Mouse (Mus musculus): Measurements from ENCODE around the gene Rora. TPM values are rescaled to one million over a fixed set of nuclear protein-coding genes. Genes with fewer than 3 reads are reported as not detected.
A peak's percentile ranks its signal among the peaks of the same experiment; 100 is the strongest.

The Rora gene
- polyA plus RNA-seq, 1 experiment from 2014 or later = 7.6 TPM

DNA sequence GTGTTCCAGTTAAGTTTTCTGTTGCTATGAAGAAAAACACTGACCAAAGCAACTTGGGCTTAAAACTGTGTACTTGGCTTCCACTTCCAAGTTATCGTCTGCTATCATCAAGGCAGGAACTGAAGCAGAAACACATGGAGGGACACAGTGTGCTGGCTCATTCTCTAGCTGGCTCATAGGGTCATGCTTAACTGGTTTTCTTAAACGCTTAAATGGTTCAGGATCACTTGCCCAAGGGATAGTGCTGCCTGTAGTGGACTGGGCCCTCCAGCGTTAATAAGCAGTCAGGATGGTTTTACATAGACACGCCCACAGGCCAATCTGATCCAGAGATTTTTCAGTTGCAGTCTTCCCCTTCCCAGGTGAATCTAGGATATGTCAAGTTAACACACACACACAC, 220.3 kb downstream of the Rora start:
- no peaks in the 10 kb centered on the region for H3K4me1 ChIP-seq
- no peak overlapping the region for H3K9ac ChIP-seq
- no peak overlapping the region for H3K4me3 ChIP-seq (replicated peaks)
- no peaks in the 10 kb centered on the region for H3K36me3 ChIP-seq
- no peak overlapping the region for H3K27ac ChIP-seq
- no peaks in the 10 kb centered on the region for H3K9me3 ChIP-seq
- no peak overlapping the region for H3K4me2 ChIP-seq
- H3K27me3 ChIP-seq (replicated peaks) = no peaks in the 10 kb centered on the region
- 84% methylated on average over 4 of the region's 4 CpGs for WGBS
- ATAC-seq (ENCODE audit: insufficient read depth, low FRiP score, low read depth) = no peak

DNA sequence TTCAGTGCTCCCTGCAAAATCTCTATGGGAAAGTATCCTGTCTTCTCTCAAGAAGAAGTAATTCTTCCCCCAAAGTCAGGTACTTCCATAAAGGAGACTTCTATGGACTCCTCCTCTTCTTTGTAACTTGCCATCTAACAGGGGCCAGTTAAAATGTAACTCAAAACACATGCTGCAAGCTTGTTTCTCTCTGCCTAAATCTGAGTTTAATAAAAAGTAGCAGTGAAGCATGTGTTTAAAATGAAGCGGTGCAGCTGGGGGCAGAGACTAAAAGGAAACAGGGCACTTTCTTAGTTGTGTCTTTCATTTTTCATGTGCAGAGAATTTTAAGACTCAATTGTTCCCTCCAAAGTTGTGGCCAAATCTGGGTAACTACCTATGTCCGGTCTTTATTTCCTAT, 221.0 kb downstream of the Rora start:
- WGBS = 74% methylated on average over 2 of the region's 2 CpGs
- H3K27ac ChIP-seq = no peak overlapping the region
- H3K36me3 ChIP-seq = no peaks in the 10 kb centered on the region
- no peak overlapping the region for H3K4me2 ChIP-seq
- no peak overlapping the region for H3K9ac ChIP-seq
- no peak for ATAC-seq (ENCODE audit: insufficient read depth, low FRiP score, low read depth)
- H3K4me3 ChIP-seq (replicated peaks) = no peak overlapping the region
- no peaks in the 10 kb centered on the region for H3K9me3 ChIP-seq
- no peaks in the 10 kb centered on the region for H3K27me3 ChIP-seq (replicated peaks)
- H3K4me1 ChIP-seq = no peaks in the 10 kb centered on the region

DNA sequence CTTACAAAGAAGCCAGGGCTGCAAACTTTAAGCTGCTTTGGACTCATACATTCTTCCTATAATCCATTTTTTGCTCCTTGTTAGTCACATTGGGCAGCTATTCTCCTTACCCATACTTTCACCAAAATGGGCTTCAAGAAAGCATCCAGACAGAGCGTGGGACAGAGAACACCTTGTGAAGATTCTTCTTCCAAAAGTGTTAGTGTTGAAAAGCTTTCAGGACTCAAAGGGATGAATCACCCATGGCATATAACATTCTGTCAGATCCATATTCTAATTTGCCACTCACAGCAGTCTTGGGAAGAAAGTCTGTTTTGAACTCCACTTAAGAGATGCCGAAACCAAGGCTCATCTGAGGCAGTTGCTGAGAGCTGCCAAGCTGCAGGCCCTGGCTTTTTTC, 222.2 kb downstream of the Rora start:
- Histone ChIP-seq H3K27me3 (replicated peaks) (no peaks in the 10 kb centered on the region), H3K4me3 (replicated peaks) (no peak overlapping the region), H3K9ac (no peak overlapping the region), H3K27ac (no peak overlapping the region), H3K36me3 (no peaks in the 10 kb centered on the region), H3K9me3 (no peaks in the 10 kb centered on the region), H3K4me1 (no peaks in the 10 kb centered on the region), H3K4me2 (no peak overlapping the region)
- no peak for ATAC-seq (ENCODE audit: insufficient read depth, low FRiP score, low read depth)
- 87% methylated on average over 2 of the region's 2 CpGs for WGBS

DNA sequence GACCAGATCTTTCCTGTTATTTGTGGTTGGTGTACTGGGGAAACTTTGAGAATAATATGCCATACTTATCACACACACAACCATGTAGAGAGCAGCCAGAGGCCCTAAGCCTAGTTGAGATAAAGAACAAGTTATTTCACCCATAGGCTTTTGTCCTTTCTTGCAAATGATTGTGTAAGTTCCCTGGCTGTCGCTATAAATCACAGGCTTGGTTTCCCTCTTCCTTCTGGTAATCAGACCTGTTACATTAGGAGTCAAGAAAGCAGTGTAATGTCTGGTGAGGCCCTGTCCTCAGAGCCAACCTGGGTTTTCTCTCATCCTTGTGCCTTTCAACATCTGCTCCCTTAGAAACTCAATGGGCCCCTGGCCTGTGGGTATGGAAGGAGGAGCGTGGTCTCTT, 222.7 kb downstream of the Rora start:
- Histone ChIP-seq H3K27ac (no peak overlapping the region), H3K27me3 (replicated peaks) (no peaks in the 10 kb centered on the region), H3K9ac (no peak overlapping the region), H3K4me1 (no peaks in the 10 kb centered on the region), H3K36me3 (no peaks in the 10 kb centered on the region), H3K9me3 (no peaks in the 10 kb centered on the region), H3K4me2 (no peak overlapping the region), H3K4me3 (replicated peaks) (no peak overlapping the region)
- WGBS = 71% methylated on average over 2 of the region's 2 CpGs
- no peak for ATAC-seq (ENCODE audit: insufficient read depth, low FRiP score, low read depth)

DNA sequence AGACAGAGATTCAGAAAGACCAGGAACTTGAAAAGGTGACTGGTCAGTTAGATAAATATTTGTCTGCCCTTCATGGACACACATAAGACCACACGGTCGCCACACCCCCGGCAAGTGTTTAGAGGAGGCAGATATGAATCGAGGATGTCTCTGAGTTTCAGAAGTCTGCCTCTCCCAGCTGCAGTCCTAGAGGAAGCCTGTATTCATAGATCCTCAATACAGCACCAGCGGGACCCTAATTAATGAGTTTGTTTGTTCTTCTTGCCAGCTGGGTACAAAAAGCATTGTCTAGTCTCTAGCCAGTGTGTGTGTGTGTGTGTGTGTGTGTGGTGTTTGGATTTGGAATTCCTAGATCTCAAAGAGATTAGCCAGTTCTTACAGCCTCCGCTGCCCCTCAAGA, 228.3 kb downstream of the Rora start:
- Histone ChIP-seq H3K4me3 (replicated peaks) (no peak overlapping the region), H3K36me3 (no peaks in the 10 kb centered on the region), H3K9me3 (no peaks in the 10 kb centered on the region), H3K27ac (no peak overlapping the region), H3K4me1 (0 out of 2 replicates have a peak, but pooled peaks cover 6% of the 10 kb centered on the region), H3K9ac (no peak overlapping the region), H3K27me3 (replicated peaks) (no peaks in the 10 kb centered on the region), H3K4me2 (no peak overlapping the region)
- WGBS = 38% methylated on average over 6 of the region's 6 CpGs
- ATAC-seq (ENCODE audit: insufficient read depth, low FRiP score, low read depth) = no peak

DNA sequence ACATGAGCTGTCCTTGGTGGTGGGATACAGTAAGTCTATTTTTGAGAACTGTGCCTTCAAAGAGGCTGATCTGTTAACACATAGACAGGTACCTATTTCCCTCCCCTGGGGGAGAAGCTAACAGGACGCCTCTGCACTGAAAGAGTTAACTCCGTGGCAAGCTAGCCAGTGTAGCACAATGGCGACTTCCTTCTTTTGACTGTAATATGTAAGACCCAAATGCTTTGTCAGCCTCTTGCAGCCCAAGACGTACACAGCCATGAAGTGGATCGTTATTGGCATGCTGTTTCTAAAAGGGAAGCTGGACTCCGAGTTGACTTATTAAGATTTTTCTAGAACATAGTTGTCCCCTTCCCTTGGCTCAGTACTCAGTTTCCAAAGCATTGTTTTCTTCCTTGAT, 229.4 kb downstream of the Rora start:
- H3K4me1 ChIP-seq = 0 out of 2 replicates have a peak, but pooled peaks cover 6% of the 10 kb centered on the region
- H3K4me3 ChIP-seq (replicated peaks) = no peak overlapping the region
- WGBS = 75% methylated on average over 6 of the region's 6 CpGs
- no peak for ATAC-seq (ENCODE audit: insufficient read depth, low FRiP score, low read depth)
- H3K27ac ChIP-seq = no peak overlapping the region
- no peak overlapping the region for H3K9ac ChIP-seq
- H3K4me2 ChIP-seq = no peak overlapping the region
- H3K9me3 ChIP-seq = no peaks in the 10 kb centered on the region
- H3K27me3 ChIP-seq (replicated peaks) = no peaks in the 10 kb centered on the region
- no peaks in the 10 kb centered on the region for H3K36me3 ChIP-seq

DNA sequence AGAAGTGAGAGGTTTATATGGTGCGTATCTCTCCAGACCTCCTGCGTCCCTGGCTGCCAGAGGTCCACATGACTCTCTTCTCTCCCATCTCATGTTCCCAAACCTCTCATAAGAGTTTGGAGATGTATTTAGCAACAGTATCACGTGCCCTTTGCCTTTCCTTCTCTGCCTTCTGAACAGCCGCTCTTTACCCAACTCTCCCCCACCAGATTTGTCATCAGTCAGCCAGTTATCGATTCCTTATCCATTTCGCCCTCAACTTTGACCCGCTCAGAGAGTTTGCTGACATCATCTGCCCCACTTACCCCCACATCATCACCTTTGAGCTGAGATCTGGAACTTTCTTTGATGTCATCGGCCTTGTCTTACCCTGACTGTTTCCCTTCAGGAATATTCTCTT, 230.1 kb downstream of the Rora start:
- Histone ChIP-seq H3K9ac (no peak overlapping the region), H3K36me3 (no peaks in the 10 kb centered on the region), H3K4me2 (no peak overlapping the region), H3K4me1 (peaks cover 6% of the 10 kb centered on the region; the same call in 1 of the 2 replicates), H3K27ac (no peak overlapping the region), H3K27me3 (replicated peaks) (no peaks in the 10 kb centered on the region), H3K9me3 (no peaks in the 10 kb centered on the region), H3K4me3 (replicated peaks) (no peak overlapping the region)
- no peak for ATAC-seq (ENCODE audit: insufficient read depth, low FRiP score, low read depth)
- 76% methylated on average over 8 of the region's 8 CpGs for WGBS

DNA sequence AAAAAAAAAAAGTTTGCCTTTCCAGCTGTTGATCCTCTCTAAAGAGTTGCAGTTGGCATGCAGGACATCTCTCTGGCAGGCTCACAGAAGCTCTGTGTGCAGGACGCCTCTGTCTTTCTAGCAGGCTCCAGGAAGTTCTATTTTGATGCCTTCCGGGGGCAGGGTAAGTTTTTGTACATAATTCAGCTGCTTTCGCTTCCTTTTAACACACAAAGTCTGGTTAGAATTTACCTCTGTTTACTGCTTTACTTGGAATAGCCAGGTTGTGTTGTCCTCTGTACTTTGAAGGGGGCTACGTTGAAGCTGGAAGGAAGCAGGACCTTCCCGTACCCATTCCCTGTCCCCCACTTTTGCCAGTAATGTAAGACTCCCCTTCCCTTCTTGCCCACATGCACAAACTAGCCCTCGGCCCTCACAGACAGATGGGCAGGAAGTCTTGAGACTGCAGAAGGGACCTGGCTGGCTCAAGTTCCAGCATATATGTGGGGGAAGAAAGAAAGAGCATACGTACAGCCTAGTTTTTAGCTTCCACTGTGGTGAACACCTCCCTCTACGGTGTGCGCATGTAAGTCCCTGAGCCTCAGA, 231.0 kb downstream of the Rora start:
- Histone ChIP-seq H3K36me3 (no peaks in the 10 kb centered on the region), H3K9me3 (no peaks in the 10 kb centered on the region), H3K4me3 (replicated peaks) (no peak overlapping the region), H3K27ac (peak overlapping the region; percentile 60), H3K9ac (no peak overlapping the region), H3K4me1 (peaks cover 11% of the 10 kb centered on the region; the same call in 1 of the 2 replicates), H3K27me3 (replicated peaks) (no peaks in the 10 kb centered on the region), H3K4me2 (no peak overlapping the region)
- 55% methylated on average over 9 of the region's 9 CpGs for WGBS
- no peak for ATAC-seq (ENCODE audit: insufficient read depth, low FRiP score, low read depth)

DNA sequence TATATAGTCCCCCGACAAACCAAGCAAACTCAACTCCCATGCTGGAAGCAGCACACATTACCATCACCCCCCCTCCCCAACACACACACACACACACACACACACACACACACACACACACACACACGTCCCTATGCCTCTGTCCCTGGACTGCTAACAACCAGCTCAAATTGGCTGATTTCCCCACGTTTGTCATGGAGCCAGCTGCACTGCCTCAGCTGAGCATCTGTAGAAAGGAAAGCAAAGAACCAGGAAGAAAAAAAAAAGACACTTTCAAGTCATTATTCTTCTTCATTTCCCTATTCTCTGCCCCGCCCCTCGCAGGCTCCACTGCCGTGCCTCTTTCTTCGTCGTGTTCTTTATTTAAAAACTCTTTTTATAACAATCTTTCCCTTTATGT, 235.1 kb downstream of the Rora start:
- H3K36me3 ChIP-seq = no peaks in the 10 kb centered on the region
- H3K27ac ChIP-seq = 0 out of 2 replicates have a peak overlapping the region, but pooled peaks have one; percentile 33
- H3K27me3 ChIP-seq (replicated peaks) = no peaks in the 10 kb centered on the region
- H3K9ac ChIP-seq = no peak overlapping the region
- H3K4me3 ChIP-seq (replicated peaks) = no peak overlapping the region; the same call in 1 of the 2 replicates
- H3K4me2 ChIP-seq = peak overlapping the region; percentile 21; the same call in 1 of the 2 replicates
- WGBS = 16% methylated on average over 8 of the region's 8 CpGs
- H3K9me3 ChIP-seq = no peaks in the 10 kb centered on the region
- H3K4me1 ChIP-seq = peaks cover 15% of the 10 kb centered on the region; the same call in 1 of the 2 replicates
- no peak; the same call in 1 of the 2 replicates for ATAC-seq (ENCODE audit: insufficient read depth, low FRiP score, low read depth)

DNA sequence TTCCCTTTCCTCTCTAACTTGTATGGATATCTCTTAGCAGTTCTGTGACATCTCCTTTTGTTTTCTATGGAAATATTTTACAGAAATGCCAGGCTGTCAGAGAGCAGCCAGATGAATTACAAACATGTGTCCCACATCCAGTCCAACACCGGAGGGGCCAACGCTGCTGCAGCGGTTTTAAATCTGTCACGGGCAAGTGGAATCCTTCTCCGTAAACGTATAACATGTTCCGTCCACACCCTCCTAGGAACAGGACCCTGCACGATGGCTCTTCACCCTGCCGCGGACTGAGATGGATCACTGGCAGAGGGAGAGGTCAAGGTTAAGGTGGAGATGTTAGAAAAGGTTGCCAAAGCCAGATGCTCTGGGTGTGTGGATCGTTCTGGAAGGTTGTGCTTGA, 237.8 kb downstream of the Rora start:
- Histone ChIP-seq H3K4me3 (replicated peaks) (no peak overlapping the region), H3K9ac (no peak overlapping the region), H3K4me2 (peak overlapping the region; percentile 17; the same call in 1 of the 2 replicates), H3K27ac (peak overlapping the region; percentile 45; the same call in 1 of the 2 replicates), H3K27me3 (replicated peaks) (no peaks in the 10 kb centered on the region), H3K9me3 (no peaks in the 10 kb centered on the region), H3K4me1 (peaks cover 9% of the 10 kb centered on the region; the same call in 1 of the 2 replicates), H3K36me3 (no peaks in the 10 kb centered on the region)
- ATAC-seq (ENCODE audit: insufficient read depth, low FRiP score, low read depth) = no peak
- 45% methylated on average over 11 of the region's 11 CpGs for WGBS

DNA sequence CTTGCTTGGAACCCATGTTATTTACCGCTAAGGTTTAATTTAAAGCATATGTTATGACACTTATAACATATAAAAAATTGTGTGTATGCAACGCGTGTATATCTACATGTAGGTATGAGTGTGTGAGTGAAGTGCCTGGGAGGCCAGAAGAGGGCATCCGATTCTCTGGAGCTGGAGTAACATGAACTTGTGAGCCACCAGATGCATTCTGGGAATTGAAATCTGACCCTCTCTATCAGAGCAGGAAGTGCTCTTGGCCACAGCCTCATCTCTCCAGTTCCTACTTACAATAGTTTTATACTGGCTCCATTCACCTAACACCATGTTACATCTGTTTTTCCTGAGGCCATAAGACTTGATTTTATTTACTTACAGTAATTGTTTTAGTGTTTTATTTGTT, 238.8 kb downstream of the Rora start:
- Histone ChIP-seq H3K27ac (no peak overlapping the region), H3K27me3 (replicated peaks) (no peaks in the 10 kb centered on the region), H3K4me2 (no peak overlapping the region), H3K9me3 (no peaks in the 10 kb centered on the region), H3K4me3 (replicated peaks) (no peak overlapping the region), H3K36me3 (no peaks in the 10 kb centered on the region), H3K9ac (no peak overlapping the region), H3K4me1 (peaks cover 9% of the 10 kb centered on the region; the same call in 1 of the 2 replicates)
- WGBS = 92% methylated on average over 4 of the region's 4 CpGs
- ATAC-seq (ENCODE audit: insufficient read depth, low FRiP score, low read depth) = no peak

DNA sequence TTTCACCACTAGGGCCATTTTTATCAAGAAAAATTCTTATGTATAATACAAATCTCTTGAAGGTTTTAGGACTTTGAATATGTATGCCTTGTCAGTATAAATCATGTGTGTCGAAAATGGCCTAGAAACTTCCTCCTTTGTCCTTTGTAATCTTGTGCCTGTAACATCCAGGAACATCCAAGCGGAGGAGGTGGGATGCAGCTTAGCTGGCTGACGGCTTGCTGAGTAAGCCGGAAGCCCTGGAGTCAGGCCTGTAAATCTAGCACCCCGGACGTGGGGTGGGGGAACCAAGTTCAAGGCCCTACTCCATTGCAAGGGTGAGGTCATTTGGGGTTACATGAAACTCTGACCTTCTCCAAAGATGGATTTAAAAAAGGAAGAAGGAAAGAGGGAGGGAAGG, 239.3 kb downstream of the Rora start:
- WGBS = 81% methylated on average over 6 of the region's 6 CpGs

DNA sequence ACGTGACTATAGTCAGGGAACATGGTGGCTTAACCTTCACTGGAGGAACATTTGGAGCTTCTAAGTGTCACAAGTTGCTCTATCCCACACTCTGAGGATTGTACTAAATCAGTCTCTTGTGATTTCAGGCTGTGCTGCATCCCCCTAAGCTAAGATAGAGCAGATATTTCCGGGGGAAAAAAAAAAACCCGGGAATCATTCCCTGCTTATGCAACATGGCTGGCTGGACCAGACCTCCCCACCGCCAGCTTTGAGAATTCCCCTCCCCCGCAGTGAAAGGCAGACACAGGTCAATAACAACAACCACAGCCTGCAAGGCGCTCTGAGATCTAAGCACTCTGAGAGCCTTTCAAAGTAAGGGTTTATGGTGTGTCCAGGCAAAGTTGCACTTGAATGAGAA, 244.7 kb downstream of the Rora start:
- Histone ChIP-seq H3K4me3 (replicated peaks) (no peak overlapping the region), H3K9ac (no peak overlapping the region), H3K9me3 (no peaks in the 10 kb centered on the region), H3K27me3 (replicated peaks) (no peaks in the 10 kb centered on the region), H3K27ac (no peak overlapping the region), H3K4me2 (no peak overlapping the region), H3K4me1 (no peaks in the 10 kb centered on the region), H3K36me3 (no peaks in the 10 kb centered on the region)
- no peak for ATAC-seq (ENCODE audit: insufficient read depth, low FRiP score, low read depth)
- WGBS = 71% methylated on average over 6 of the region's 6 CpGs

More for the DNA sequence above, 239.3 kb downstream of the Rora start:
- Histone ChIP-seq H3K4me1 (peaks cover 9% of the 10 kb centered on the region; the same call in 1 of the 2 replicates), H3K9me3 (no peaks in the 10 kb centered on the region), H3K4me3 (replicated peaks) (no peak overlapping the region), H3K9ac (no peak overlapping the region), H3K27ac (no peak overlapping the region), H3K36me3 (no peaks in the 10 kb centered on the region), H3K4me2 (no peak overlapping the region), H3K27me3 (replicated peaks) (no peaks in the 10 kb centered on the region)
- ATAC-seq (ENCODE audit: insufficient read depth, low FRiP score, low read depth) = no peak
